Mouse (Mus musculus) myocyte (in vitro differentiated cells): ENCODE results near the gene Gm5426.

Experiments
- POLR2A ChIP-seq: IDR thresholded peaks from one replicate; pipeline ENCODE4 v1.6.1; 2011; ENCODE audit warnings: low read depth, mild to moderate bottlenecking, control low read depth, moderate library complexity; ENCODE audit not compliant: insufficient read length
- TCF12 ChIP-seq: IDR thresholded peaks from one replicate; pipeline ENCODE4 v1.6.1; 2011; ENCODE audit warnings: mild to moderate bottlenecking, control low read depth; ENCODE audit not compliant: poor library complexity, insufficient read depth, severe bottlenecking

GRCm38 (mm10) chr10:96096730-96097129, 39.7 kb upstream of the Gm5426 start:
- no peak for TF ChIP-seq TCF12
- TF ChIP-seq POLR2A = no peak
